Mouse (Mus musculus) embryonic stem cell, embryonic (primary cell): ENCODE results near the gene Nars2.

Source experiments
- CTCF ChIA-PET, 4 experiments: fragments of 300-600 bp in 2 of 4; fragments of 350-600 bp in 2 of 4; sonication (Branson Sonifier 250); formaldehyde crosslinking; loops; one replicate each; lab custom pipeline; 2022; ENCODE audit warnings: inconsistent platforms in 2 of 4; lab: Charles Lee
- POLR2A ChIA-PET, 4 experiments: fragments of 300-600 bp in 2 of 4; fragments of 350-600 bp in 2 of 4; sonication (Branson Sonifier 250); formaldehyde crosslinking; loops; one replicate each; lab custom pipeline; 2022; ENCODE audit warnings: antibody characterized with exemption in 4 of 4, inconsistent platforms in 1 of 4; lab: Charles Lee

Gene Nars2

DNA sequence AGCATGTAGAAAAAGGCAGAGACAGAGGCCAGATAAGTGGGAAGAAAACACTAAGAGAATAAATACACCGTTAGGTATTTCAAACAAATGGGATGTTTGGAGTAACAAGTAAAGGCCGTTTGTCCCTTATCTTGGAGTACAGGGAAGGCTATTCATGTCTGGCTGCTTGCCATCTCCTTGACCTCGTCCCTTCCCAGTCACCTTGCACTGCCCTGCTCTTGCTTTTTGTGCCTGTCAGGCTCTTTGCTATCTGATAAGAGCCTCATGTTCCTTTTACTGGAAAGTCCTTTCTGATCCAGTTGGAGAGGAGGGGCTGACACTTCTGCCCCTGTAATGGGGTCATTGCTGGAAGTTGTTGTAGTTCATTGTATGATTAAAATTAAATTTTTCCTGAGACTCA lies 61.7 kb downstream of the Nars2 start:
- ChIA-PET POLR2A (no interaction called here), CTCF (no interaction called here)

DNA sequence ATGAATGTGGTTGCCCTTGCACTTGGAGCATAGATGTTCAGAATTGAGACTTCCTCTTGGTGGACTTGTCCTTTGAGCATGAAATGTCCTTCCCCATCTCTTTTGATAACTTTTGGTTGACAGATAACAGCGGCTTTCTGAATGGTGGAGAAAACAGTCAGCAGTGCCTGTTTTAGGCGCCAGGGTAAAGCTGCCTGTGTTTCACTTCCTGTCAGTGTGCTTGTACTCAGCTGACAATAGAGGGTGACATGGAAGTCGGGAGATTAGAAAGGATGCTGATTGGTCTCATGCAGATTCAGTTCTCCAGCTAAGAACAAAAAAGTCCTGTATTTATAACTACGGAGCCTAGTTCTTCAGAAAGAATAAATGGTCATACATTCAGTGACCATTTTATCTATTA lies 66.7 kb downstream of the Nars2 start:
- CTCF ChIA-PET, result interaction anchor here in 1 of 4 experiments (0.5 kb wide), 1 partner anchor 347 kb away, joined by 8 read pairs; no protein-coding TSS in a partner anchor
- POLR2A ChIA-PET, result interaction anchor here in 1 of 4 experiments (0.6 kb wide), 1 partner anchor 34 kb away, joined by 3 read pairs; no protein-coding TSS in a partner anchor

DNA sequence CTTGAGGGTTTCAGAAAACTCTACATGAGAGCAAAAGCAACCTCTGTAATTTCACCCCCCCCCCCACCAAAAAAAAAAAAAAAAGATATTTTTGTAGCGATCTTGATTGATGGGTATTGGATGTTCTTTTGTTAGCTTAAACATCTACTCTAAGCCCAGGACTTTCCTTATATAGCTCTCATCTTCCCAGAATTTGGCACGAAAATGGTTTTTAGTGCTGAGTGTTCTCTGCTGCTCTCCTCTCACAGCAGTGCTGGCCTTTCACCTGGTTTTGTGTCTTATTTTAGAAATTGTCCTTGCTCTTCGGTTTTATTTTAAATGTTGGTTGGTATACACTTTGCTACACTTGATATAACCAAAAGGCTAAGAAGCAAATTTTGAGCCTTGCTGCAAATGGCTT lies 67.1 kb downstream of the Nars2 start:
- CTCF ChIA-PET, result interaction anchor here in 1 of 4 experiments (0.5 kb wide), 1 partner anchor 346 kb away, joined by 8 read pairs; no protein-coding TSS in a partner anchor

DNA sequence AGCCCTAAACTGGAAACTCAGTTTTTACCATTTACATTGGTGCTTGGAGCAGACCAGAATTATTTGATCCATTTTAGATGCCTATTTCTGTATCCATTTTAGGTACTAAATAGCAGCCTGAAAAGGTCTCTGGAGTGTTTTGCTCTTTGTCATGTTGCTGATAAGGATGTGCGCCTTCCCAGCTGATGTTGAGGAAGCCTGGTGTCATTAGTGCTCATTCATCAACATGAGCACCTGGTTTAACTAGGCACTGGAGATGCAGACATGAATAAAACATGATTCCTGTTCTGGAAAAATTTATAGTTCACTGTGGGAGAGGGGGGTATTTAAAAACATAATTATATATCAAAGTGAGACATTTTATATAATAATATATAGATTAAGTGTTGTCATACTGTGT lies 68.0 kb downstream of the Nars2 start:
- ChIA-PET POLR2A (no interaction called here), CTCF (no interaction called here)

More for the DNA sequence above, 67.1 kb downstream of the Nars2 start:
- POLR2A ChIA-PET, result interaction anchor here in 2 of 4 experiments (0.6 kb wide), 2 partner anchors 35 to 318 kb away, joined by 3 read pairs; no protein-coding TSS in a partner anchor

DNA sequence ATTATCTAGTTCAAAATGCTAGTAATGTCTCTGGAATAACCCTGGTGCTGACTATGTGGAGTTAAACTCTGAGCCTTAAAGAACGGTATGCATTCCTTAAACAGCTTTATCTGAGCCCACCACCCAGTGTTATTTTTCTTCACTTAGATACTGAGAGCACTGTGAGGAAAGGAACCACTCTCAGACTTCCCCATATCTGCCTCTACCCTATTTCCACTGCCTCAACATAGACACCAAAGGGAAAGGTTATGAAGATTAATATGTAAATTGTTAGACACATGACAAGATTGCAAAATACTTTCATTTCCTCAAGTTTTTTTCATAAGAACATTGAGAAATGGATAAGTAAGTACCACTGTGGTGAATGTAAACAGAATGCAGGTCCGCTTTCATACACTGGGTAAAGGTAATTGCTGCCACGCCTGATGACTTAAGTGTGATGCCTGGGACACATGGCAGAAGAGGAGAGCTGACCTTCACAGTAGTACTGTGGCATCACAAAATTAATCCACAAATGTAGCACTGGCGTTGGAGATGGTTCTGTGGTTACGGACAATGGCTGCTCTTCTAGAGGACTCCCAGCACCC lies 75.6 kb downstream of the Nars2 start:
- ChIA-PET CTCF (no interaction called here), POLR2A (no interaction called here)

DNA sequence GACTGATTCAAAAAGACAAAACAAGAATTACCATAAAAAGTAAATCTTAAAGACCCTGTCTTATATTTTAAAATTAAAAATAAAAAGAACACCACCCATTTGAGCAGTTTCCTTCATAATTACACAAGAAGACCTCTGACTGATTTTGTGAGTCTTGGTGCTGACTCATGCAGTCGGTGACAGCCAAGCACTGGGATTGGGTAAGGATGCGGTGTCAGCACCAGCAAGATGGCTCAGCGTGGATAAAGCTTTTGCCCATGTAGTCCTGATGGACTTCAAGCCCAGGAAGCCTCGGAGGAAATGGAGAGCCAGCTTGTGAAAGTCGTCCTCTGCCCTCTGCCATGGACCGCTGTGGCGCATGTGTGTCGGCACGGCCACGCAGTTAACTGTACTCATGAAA lies 77.8 kb downstream of the Nars2 start:
- POLR2A ChIA-PET, result interaction anchor here in 1 of 4 experiments (1.0 kb wide), 1 partner anchor 42 kb away, joined by 3 read pairs; no protein-coding TSS in a partner anchor
- CTCF ChIA-PET, result no interaction called here

DNA sequence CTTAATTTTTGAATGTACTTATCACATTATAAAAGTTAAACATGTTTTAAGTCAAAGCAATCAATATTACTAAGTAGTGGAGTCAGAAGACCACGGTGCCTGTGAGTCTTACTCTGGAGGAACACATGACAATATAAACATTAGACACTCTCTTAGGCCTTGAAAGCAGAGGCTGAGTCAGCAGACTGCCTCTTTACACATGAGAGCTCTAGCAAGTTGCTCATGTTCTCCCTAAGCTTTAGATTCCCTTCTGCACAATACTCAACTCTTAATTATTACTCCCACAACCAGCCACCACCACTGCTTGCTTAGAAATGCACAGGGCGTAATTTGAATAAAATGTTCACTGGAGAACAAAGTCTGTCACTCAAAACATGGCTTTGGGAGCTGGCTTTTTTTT lies 81.1 kb downstream of the Nars2 start:
- ChIA-PET POLR2A (interaction anchor here in 1 of 4 experiments (1.6 kb wide), 1 partner anchor 45 kb away, joined by 3 read pairs; no protein-coding TSS in a partner anchor), CTCF (no interaction called here)

DNA sequence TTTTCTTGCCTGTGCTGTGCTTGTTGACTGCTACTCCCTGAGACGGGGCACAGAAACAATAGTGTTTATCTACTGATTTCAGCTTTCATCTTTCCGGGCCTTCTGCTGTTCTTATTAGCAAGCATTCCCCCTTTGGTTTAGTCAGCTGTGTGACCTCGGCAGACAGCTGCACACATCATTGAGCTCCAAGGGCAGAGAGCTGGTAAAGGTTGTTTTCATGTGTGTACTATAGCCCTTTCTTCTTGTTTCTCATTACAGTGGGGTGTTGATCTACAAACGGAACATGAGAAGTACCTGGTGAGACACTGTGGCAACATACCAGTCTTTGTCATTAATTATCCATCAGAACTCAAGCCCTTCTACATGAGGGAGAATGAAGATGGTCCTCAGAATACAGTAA lies 88.3 kb downstream of the Nars2 start:
- ChIA-PET POLR2A (no interaction called here), CTCF (no interaction called here)

DNA sequence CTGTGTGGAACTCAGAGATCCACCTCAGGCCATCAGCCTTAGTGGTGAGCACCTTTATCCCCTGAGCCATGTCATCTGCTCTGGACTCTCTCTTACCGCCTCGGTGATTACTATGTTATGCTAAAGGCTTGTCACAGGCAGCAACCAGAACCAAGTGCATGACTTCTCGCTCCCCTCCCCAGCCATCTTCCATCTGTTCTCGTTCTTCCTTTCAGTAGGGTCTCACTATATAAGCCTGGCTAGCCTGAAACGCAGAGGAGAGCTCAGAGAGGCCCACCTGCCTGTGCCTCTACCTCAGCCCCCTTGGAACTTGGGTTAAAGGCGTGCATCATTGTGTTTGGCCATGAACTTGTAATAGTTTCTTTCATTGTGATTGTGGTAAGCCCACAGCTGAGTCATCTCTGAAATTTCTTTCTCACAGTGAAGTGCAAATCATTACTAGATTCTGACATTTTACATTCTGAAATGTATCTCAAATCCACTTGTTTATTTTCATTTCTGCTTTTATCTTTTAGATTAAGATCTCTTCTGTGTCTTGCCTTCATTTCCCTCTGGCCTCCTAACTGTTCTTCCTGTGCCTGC lies 90.7 kb downstream of the Nars2 start:
- ChIA-PET POLR2A (interaction anchor here in 1 of 4 experiments (1.1 kb wide), 1 partner anchor 91 kb away, joined by 3 read pairs; the partner anchor contains the start of gene Nars2), CTCF (no interaction called here)

DNA sequence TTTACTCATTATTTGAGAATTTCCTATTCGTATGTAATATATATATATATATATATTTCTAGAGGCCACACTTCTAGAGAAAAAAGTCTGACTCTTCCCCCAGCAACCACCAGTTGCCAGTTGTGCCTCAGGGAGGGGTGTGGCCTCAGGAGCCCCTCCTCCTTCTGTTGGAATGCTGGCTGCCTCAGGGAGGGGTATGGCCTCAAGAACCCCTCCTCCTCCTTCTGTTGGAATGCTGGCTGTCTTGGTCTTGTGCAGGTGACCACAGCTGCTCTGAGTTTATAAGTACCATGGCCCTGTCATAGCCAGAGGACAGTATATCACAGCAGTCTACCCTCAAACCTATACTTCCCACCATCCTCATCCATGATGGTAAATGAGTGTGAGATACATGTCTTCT lies 91.7 kb downstream of the Nars2 start:
- CTCF ChIA-PET, result no interaction called here
- POLR2A ChIA-PET, result interaction anchor here in 1 of 4 experiments (1.4 kb wide), 1 partner anchor 16 kb away, joined by 5 read pairs; no protein-coding TSS in a partner anchor

DNA sequence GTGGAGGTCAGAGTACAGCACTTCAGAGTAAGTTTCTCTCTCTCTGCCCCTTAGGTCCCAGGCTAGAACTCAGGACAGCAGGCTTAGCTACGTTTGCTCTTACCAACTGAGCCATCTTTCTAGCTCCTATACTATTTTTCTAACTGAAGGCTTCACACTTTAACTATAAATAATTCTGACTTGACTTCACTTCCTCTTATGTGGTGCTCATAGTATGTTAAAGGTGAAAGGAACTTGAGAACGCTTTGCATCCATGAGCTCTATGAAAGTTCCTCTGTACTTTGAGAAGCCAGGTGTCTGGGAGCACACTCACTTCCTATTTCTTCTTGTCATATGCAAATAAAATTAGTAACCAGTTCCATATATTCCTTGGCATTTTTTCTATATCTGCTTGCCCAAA lies 109.7 kb downstream of the Nars2 start:
- ChIA-PET CTCF (no interaction called here), POLR2A (interaction anchor here in 1 of 4 experiments (0.6 kb wide), 1 partner anchor 665 kb away, joined by 3 read pairs; no protein-coding TSS in a partner anchor)

DNA sequence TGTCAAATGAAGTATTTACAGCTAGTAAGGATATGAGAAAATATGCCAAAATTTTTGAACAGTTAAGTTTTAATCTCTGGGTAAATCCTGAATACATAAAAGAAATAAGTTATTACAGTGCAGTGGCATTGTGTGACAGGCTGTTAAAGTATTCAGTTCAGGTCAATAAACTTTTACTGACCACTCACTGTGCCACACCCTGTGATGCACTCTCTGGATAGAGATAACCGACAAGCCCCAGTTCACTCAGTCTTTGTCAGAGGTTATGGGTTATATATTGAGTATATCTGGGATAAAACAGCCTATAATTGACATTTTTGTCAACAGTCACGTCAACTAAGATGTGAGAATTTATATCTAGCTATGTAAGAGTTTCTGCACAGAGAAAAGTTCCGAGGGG lies 120.2 kb downstream of the Nars2 start:
- ChIA-PET POLR2A (interaction anchor here in 1 of 4 experiments (1.8 kb wide), 1 partner anchor 100 kb away, joined by 4 read pairs; no protein-coding TSS in a partner anchor), CTCF (no interaction called here)

DNA sequence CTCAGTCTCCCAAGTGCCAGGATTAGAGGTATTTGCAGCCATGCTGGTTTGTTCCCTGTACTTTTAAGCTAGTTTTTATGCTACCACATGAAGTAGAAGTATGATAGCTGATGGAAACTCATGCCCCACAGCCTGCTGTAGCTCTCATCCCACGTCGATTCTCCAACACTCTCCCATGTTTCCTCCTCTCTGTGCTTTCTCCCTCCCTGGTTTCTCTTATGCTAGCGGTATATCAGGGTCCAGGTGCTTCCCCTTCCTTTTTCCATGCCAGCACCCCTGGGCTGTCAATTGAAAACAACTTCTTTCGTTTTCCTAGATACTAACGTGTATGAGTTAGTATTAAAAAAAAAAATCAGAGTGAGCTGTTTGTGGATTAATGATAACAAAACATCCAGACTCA lies 120.8 kb downstream of the Nars2 start:
- CTCF ChIA-PET, result no interaction called here
- POLR2A ChIA-PET, result interaction anchor here in 1 of 4 experiments (1.1 to 1.8 kb wide), 3 partner anchors 14 to 100 kb away, joined by 3 to 4 read pairs (median 3); no protein-coding TSS in a partner anchor

DNA sequence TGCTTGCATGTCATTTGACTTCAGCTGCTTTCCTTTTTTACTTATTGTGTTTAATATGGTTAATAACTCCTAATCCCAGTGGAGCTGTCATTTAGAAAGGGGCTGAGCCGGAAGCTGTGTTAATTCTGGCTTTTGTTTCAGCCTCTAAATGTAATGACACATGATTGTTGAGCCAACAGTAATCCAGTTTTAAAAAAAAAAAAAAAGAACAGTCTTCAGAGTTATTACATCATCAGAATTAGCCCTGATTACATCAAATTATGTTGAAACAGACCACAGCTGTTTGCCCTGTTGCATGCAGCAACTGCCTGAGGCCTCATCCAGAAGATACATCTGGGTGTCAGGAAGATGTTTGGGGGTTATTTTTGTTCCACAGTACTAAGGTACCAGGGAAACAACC lies 123.7 kb downstream of the Nars2 start:
- CTCF ChIA-PET, result interaction anchor here in 2 of 4 experiments (0.7 to 1.1 kb wide), 2 partner anchors 11 to 163 kb away, joined by 3 to 4 read pairs; no protein-coding TSS in a partner anchor
- POLR2A ChIA-PET, result interaction anchor here in 1 of 4 experiments (0.8 to 1.0 kb wide), 3 partner anchors 51 to 124 kb away, joined by 3 read pairs; partner anchors contain the start of gene Nars2

DNA sequence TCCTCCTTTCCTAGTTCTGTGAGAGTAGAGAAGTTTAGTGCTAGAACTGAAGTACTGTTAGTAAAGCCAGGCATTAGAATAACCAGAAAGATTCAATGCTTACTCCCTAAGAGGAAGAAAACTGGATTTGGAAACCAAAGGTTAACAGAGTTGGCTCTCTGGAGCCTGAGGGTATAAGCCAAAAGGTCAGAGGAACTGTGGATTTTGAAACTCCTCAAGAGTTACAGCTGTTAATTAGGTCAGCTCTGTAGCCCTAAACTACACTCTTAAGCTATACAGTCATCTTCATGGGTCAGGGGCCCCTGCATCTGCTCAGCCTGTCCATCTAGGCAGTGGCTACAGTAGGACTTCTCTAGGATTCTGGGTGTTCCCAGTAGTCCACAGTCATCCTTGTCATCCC lies 125.7 kb downstream of the Nars2 start:
- POLR2A ChIA-PET, result no interaction called here

DNA sequence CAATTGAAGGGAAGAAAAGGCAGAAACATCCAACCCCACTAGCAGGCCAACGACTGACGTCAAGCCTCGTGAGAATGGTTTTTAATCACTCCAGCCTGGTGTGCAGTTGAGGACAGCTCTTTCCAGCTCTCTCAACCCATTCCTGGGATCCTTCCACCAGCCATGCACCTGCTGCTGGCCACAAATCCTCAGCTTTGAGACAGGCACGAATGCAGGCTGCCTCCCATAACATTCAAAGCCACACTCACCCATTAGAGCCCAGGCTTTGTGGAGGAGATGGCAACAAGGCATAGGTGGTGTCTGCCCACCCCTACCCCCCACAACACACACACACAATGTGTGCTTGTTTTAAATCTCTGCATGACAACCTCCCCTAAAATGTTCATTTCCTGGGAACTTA lies 127.4 kb downstream of the Nars2 start:
- ChIA-PET POLR2A (interaction anchor here in 1 of 4 experiments (1.1 kb wide), 1 partner anchor 20 kb away, joined by 3 read pairs; no protein-coding TSS in a partner anchor), CTCF (no interaction called here)

More for the DNA sequence above, 125.7 kb downstream of the Nars2 start:
- CTCF ChIA-PET, result no interaction called here

DNA sequence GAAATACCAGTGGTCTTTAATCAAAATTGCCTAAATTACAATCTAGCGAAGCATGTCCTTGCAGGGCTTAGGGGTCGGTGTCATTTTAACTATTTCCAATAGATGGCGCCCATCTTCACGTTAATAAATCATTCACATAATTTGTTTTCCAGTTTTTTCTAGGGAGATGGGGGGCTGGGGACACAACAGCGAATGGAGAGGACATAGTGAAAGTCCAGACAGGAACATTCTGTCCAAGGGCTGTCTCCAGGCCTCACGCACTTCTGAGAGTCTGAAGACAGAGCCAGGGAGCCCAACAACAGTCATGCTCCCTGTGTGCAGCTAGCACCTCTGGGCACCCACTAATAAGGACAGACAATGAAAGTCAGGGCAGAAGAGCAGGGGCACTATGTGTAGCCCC lies 127.8 kb downstream of the Nars2 start:
- CTCF ChIA-PET, result no interaction called here
- POLR2A ChIA-PET, result interaction anchor here in 2 of 4 experiments (1.5 to 2.1 kb wide), 2 partner anchors 128 to 292 kb away, joined by 4 to 5 read pairs; partner anchors contain the start of genes Alg8 (in 1 of the 2) and Nars2 (in 1 of the 2)

DNA sequence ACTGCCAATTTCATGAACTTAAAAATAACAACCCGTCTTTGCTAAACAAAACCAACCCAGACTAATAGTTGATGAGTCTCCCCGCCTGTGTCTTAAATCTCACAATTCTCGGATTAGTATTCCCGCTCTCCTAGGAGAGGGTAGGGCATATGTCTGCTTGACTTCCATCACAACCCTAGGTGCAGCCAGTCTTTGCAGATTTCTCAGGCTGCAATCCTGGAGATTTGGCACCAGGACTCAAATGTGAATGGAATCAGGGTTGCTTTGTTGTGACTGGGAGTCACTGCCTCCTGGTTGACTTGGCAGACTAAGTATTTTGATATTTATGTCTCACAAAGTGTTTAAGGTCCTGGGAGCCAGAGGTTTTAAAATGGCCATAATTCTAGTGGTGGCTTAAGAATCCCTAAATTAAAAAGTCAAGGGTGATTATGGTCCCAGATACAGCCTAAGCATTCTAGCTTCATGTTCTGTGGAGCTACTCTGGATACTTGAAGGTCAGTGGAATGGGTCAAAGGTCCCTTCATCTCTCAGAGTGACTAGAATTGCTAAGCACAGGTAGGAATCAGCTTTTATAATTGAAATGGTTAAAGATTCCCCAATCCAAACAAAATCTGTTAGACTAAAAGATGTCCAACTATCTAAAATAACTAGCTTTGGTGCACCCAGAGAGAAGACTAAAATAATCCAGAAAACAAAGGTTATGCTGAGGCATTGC lies 128.5 kb downstream of the Nars2 start:
- POLR2A ChIA-PET, result interaction anchor here in 2 of 4 experiments (0.5 to 2.1 kb wide), 3 partner anchors 102 to 292 kb away, joined by 3 to 5 read pairs (median 4); partner anchors contain the start of genes Alg8 (in 1 of the 2) and Nars2 (in 1 of the 2)
- CTCF ChIA-PET, result no interaction called here
